Mouse (Mus musculus): ENCODE data around the gene Eno2. TPM values are rescaled to one million over a fixed set of nuclear protein-coding genes. Genes with fewer than 3 reads are reported as not detected.

The Eno2 gene
- polyA plus RNA-seq, 1 experiment from 2014 or later, result 0.39 TPM

GRCm38 (mm10) chr6:124722876-124723473, 46.5 kb downstream of the Eno2 start:
- no peaks in the 10 kb centered on the region for H3K27me3 ChIP-seq
- 0 out of 2 replicates have a peak overlapping the region, but pooled peaks have one; percentile 19 for H3K27ac ChIP-seq (replicated peaks)
- no peak overlapping the region for H3K9ac ChIP-seq
- no peaks in the 10 kb centered on the region for H3K9me3 ChIP-seq (replicated peaks)
- H3K4me1 ChIP-seq (replicated peaks), result peaks cover 66% of the 10 kb centered on the region
- ATAC-seq (ENCODE audit: insufficient read depth), result no peak
- H3K36me3 ChIP-seq (replicated peaks), result 0 out of 2 replicates have a peak, but pooled peaks cover 9% of the 10 kb centered on the region
- WGBS (ENCODE audit: insufficient replicate concordance), result 62% methylated on average over 6 of the region's 6 CpGs
- no peak overlapping the region for H3K4me2 ChIP-seq
- H3K4me3 ChIP-seq (replicated peaks), result no peak overlapping the region

- Histone ChIP-seq H3K4me3 (replicated peaks) (no peak overlapping the region), H3K4me1 (replicated peaks) (peaks cover 79% of the 10 kb centered on the region), H3K4me2 (no peak overlapping the region), H3K27ac (replicated peaks) (peak overlapping the region; percentile 76), H3K36me3 (replicated peaks) (peaks cover 29% of the 10 kb centered on the region), H3K27me3 (no peaks in the 10 kb centered on the region), H3K9me3 (replicated peaks) (no peaks in the 10 kb centered on the region), H3K9ac (no peak overlapping the region)
- 64% methylated on average over 11 of the region's 11 CpGs for WGBS (ENCODE audit: insufficient replicate concordance)
- no peak for ATAC-seq (ENCODE audit: insufficient read depth)
These were observed 48.6 kb downstream of the Eno2 start for GRCm38 (mm10) chr6:124720904-124721303.

GRCm38 (mm10) chr6:124719354-124719978, 50.0 kb downstream of the Eno2 start:
- peak overlapping the region; percentile 42 for H3K4me2 ChIP-seq
- WGBS (ENCODE audit: insufficient replicate concordance), result 29% methylated on average over 7 of the region's 7 CpGs
- no peak overlapping the region for H3K4me3 ChIP-seq (replicated peaks)
- H3K9me3 ChIP-seq (replicated peaks), result no peaks in the 10 kb centered on the region
- peak overlapping the region; percentile 76 for H3K27ac ChIP-seq (replicated peaks)
- peaks cover 73% of the 10 kb centered on the region for H3K4me1 ChIP-seq (replicated peaks)
- H3K9ac ChIP-seq, result peak overlapping the region; percentile 49
- peaks cover 37% of the 10 kb centered on the region for H3K36me3 ChIP-seq (replicated peaks)
- ATAC-seq (ENCODE audit: insufficient read depth), result peak; percentile 86
- no peaks in the 10 kb centered on the region for H3K27me3 ChIP-seq

GRCm38 (mm10) chr6:124718703-124719102, 50.8 kb downstream of the Eno2 start:
- Histone ChIP-seq H3K9ac (no peak overlapping the region), H3K27ac (replicated peaks) (peak overlapping the region; percentile 76), H3K4me1 (replicated peaks) (peaks cover 74% of the 10 kb centered on the region), H3K36me3 (replicated peaks) (peaks cover 42% of the 10 kb centered on the region), H3K27me3 (no peaks in the 10 kb centered on the region), H3K4me3 (replicated peaks) (no peak overlapping the region), H3K9me3 (replicated peaks) (no peaks in the 10 kb centered on the region), H3K4me2 (peak overlapping the region; percentile 42)
- ATAC-seq (ENCODE audit: insufficient read depth), result no peak
- WGBS (ENCODE audit: insufficient replicate concordance), result 74% methylated on average over 16 of the region's 16 CpGs

GRCm38 (mm10) chr6:124717968-124718367, 51.5 kb downstream of the Eno2 start:
- no peak overlapping the region for H3K4me2 ChIP-seq

GRCm38 (mm10) chr6:124716864-124717490, 52.5 kb downstream of the Eno2 start:
- H3K9me3 ChIP-seq (replicated peaks), result no peaks in the 10 kb centered on the region
- ATAC-seq (ENCODE audit: insufficient read depth), result no peak
- H3K4me2 ChIP-seq, result no peak overlapping the region
- WGBS (ENCODE audit: insufficient replicate concordance), result 63% methylated on average over 20 of the region's 20 CpGs
- H3K4me1 ChIP-seq (replicated peaks), result peaks cover 78% of the 10 kb centered on the region
- no peak overlapping the region for H3K27ac ChIP-seq (replicated peaks)
- no peak overlapping the region for H3K4me3 ChIP-seq (replicated peaks)
- peaks cover 44% of the 10 kb centered on the region for H3K36me3 ChIP-seq (replicated peaks)
- H3K9ac ChIP-seq, result no peak overlapping the region
- H3K27me3 ChIP-seq, result no peaks in the 10 kb centered on the region

More at GRCm38 (mm10) chr6:124717968-124718367, 51.5 kb downstream of the Eno2 start:
- 81% methylated on average over 13 of the region's 13 CpGs for WGBS (ENCODE audit: insufficient replicate concordance)
- peaks cover 74% of the 10 kb centered on the region for H3K4me1 ChIP-seq (replicated peaks)
- H3K27me3 ChIP-seq, result no peaks in the 10 kb centered on the region
- no peak overlapping the region for H3K27ac ChIP-seq (replicated peaks)
- no peaks in the 10 kb centered on the region for H3K9me3 ChIP-seq (replicated peaks)
- no peak overlapping the region for H3K9ac ChIP-seq
- H3K36me3 ChIP-seq (replicated peaks), result peaks cover 44% of the 10 kb centered on the region
- H3K4me3 ChIP-seq (replicated peaks), result no peak overlapping the region
- ATAC-seq (ENCODE audit: insufficient read depth), result no peak

GRCm38 (mm10) chr6:124712918-124713317, 56.6 kb downstream of the Eno2 start:
- peak overlapping the region; percentile 78 for H3K4me3 ChIP-seq (replicated peaks)
- H3K4me1 ChIP-seq (replicated peaks), result peaks cover 74% of the 10 kb centered on the region
- no peaks in the 10 kb centered on the region for H3K9me3 ChIP-seq (replicated peaks)
- H3K9ac ChIP-seq, result peak overlapping the region; percentile 75
- WGBS (ENCODE audit: insufficient replicate concordance), result 7% methylated on average over 11 of the region's 11 CpGs
- H3K4me2 ChIP-seq, result peak overlapping the region; percentile 94
- peak overlapping the region; percentile 78 for H3K27ac ChIP-seq (replicated peaks)
- no peak for ATAC-seq (ENCODE audit: insufficient read depth)
- H3K27me3 ChIP-seq, result no peaks in the 10 kb centered on the region
- H3K36me3 ChIP-seq (replicated peaks), result peaks cover 67% of the 10 kb centered on the region

GRCm38 (mm10) chr6:124711824-124712782, 57.4 kb downstream of the Eno2 start, which contains the start of the genes Emg1 and Phb2:
TSS of gene Emg1 (minus strand) at chr6:124712178.
TSS of gene Phb2 (plus strand) at chr6:124712336.
- Histone ChIP-seq H3K4me1 (replicated peaks) (peaks cover 69% of the 10 kb centered on the region), H3K4me2 (peak within 1 kb of the TSS; percentile 94)

More at GRCm38 (mm10) chr6:124711824-124712782, 57.4 kb downstream of the Eno2 start, which contains the start of the genes Emg1 and Phb2:
- Histone ChIP-seq H3K27me3 (no peaks in the 10 kb centered on the region), H3K27ac (replicated peaks) (peak within 1 kb of the TSS; percentile 88), H3K4me3 (replicated peaks) (peak within 1 kb of the TSS; percentile 78), H3K36me3 (replicated peaks) (peaks cover 67% of the 10 kb centered on the region), H3K9me3 (replicated peaks) (no peaks in the 10 kb centered on the region), H3K9ac (peak within 1 kb of the TSS; percentile 75)
- ATAC-seq (ENCODE audit: insufficient read depth), result peak; percentile 98
- under 1% methylated on average over 76 of the region's 76 CpGs for WGBS (ENCODE audit: insufficient replicate concordance)

Measured in liver, embryonic 15.5 days (tissue).